Comparison of ENCODE assay signal across 8 mouse cellular contexts in the genomic region with DNA sequence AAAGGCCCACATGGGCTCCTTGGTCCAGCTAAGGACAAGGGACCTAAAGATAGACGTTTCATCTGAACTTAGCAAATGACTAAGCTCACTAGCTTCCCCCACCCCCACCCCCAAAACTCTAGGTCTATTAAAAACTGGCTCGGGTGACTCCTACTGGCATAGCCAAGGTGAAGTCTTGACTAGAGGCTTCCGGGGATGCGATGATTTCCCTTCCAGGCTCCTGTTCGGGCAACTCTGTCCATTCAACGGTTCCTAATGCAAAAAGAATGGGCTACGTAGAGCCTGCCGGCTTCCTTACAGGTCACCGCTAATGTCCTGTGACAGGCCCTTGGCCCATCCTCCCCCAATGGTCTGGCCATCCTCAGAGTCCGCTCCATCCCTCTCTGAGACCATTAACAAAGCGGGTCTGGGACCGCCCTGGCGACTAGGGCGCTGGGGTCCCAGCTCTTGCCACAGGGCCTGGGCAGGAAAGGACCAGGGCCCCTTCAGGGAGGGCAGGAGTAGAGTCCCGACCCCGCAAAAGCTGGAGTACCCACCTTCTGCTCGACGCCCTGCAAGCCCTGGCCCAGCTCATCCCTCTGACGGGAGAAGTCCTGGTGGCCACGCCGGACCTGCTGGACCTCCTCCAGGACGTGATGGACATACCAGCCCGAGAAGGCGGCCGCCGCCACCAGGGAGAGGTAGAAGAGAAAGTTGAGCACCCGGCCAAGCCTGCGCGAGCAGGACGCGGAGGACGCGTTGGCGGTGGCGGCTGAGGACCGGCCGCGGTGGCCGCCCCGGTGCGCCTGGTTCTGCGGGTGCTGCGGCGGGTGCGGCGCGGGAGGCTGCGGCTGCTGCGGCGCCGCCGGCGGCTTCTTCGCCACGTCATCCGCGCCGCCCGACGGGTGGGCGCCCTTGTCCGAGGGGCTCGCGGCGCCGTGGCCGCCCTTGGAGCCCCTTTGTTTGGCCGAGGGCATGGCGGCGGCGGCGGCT. TPM values are rescaled to one million over a fixed set of nuclear protein-coding genes. Genes with fewer than 3 reads are reported as not detected.
A peak's percentile ranks its signal among the peaks of the same experiment; 100 is the strongest.
DNase-seq lines count a peak whose midpoint lies in the region; ATAC-seq and TF ChIP-seq lines count a peak whose summit lies in the region.

No protein-coding gene starts in this region.

- peak; percentile 68 for DNase-seq in adrenal gland, postnatal 25 days
- peak; percentile 57 for DNase-seq in kidney, postnatal 0 days (ENCODE audit: low spot score)
- peak; percentile 76 for DNase-seq in lung, postnatal 10 days
- peak; percentile 93 for DNase-seq in retina, postnatal 1 day

- H3K4me3 ChIP-seq in E14TG2a.4 (replicated peaks; ENCODE audit: low read length) = peak overlapping the region; percentile 89
- H3K4me3 ChIP-seq in embryonic facial prominence, embryonic 13.5 days = peak overlapping the region; percentile 90
- peak overlapping the region; percentile 92 for H3K4me3 ChIP-seq in heart, embryonic 12.5 days
- H3K4me3 ChIP-seq in kidney, postnatal 0 days (replicated peaks; ENCODE audit: low read depth, low read length) = peak overlapping the region; percentile 77

- H3K27ac ChIP-seq in embryonic facial prominence, embryonic 13.5 days = peak overlapping the region; percentile 90
- peak overlapping the region; percentile 91 for H3K27ac ChIP-seq in heart, embryonic 12.5 days (ENCODE audit: poor library complexity, severe bottlenecking)
- H3K27ac ChIP-seq in kidney, postnatal 0 days = peak overlapping the region; percentile 88

- under 1% methylated on average over 71 of the region's 72 CpGs for WGBS in embryonic facial prominence, embryonic 13.5 days
- WGBS in heart, embryonic 12.5 days = under 1% methylated on average over 70 of the region's 72 CpGs
- WGBS in kidney, postnatal 0 days = 4% methylated on average over 59 of the region's 72 CpGs

- H3K9me3 ChIP-seq in E14TG2a.4 (ENCODE audit: low read length) = no peaks in the 10 kb centered on the region
- no peaks in the 10 kb centered on the region for H3K9me3 ChIP-seq in embryonic facial prominence, embryonic 13.5 days
- H3K9me3 ChIP-seq in heart, embryonic 12.5 days (replicated peaks) = no peaks in the 10 kb centered on the region
- H3K9me3 ChIP-seq in kidney, postnatal 0 days (replicated peaks; ENCODE audit: low read length) = no peaks in the 10 kb centered on the region

- peak overlapping the region; percentile 64 for H3K4me2 ChIP-seq in embryonic facial prominence, embryonic 13.5 days
- peak overlapping the region; percentile 80 for H3K4me2 ChIP-seq in heart, embryonic 12.5 days
- peak overlapping the region; percentile 73 for H3K4me2 ChIP-seq in kidney, postnatal 0 days (ENCODE audit: low read length)

- peak overlapping the region; percentile 97 for H3K9ac ChIP-seq in embryonic facial prominence, embryonic 13.5 days
- peak overlapping the region; percentile 93 for H3K9ac ChIP-seq in heart, embryonic 12.5 days
- peak overlapping the region; percentile 90 for H3K9ac ChIP-seq in kidney, postnatal 0 days (ENCODE audit: low read depth, low read length)

- H3K4me1 ChIP-seq in E14TG2a.4 (replicated peaks; ENCODE audit: low read depth, low read length) = peaks cover 71% of the 10 kb centered on the region
- H3K4me1 ChIP-seq in embryonic facial prominence, embryonic 13.5 days = peaks cover 43% of the 10 kb centered on the region
- H3K4me1 ChIP-seq in heart, embryonic 12.5 days (replicated peaks) = peaks cover 57% of the 10 kb centered on the region
- H3K4me1 ChIP-seq in kidney, postnatal 0 days (replicated peaks; ENCODE audit: insufficient read depth, low read length) = peaks cover 14% of the 10 kb centered on the region

- peaks cover 12% of the 10 kb centered on the region for H3K27me3 ChIP-seq in E14TG2a.4 (ENCODE audit: insufficient read depth, low read length)
- H3K27me3 ChIP-seq in embryonic facial prominence, embryonic 13.5 days = no peaks in the 10 kb centered on the region
- H3K27me3 ChIP-seq in heart, embryonic 12.5 days (replicated peaks) = no peaks in the 10 kb centered on the region
- no peaks in the 10 kb centered on the region for H3K27me3 ChIP-seq in kidney, postnatal 0 days (ENCODE audit: insufficient read depth, low read length)

- ATAC-seq in embryonic facial prominence, embryonic 13.5 days (ENCODE audit: insufficient number of reproducible peaks, insufficient read depth, low FRiP score, low TSS enrichment, low read depth) = peak; percentile 15
- peak; percentile 38 for ATAC-seq in heart, embryonic 12.5 days (ENCODE audit: insufficient number of reproducible peaks, low FRiP score)
- ATAC-seq in kidney, postnatal 0 days (replicated peaks; ENCODE audit: low FRiP score, low read depth) = peak; percentile 33
- no peak for ATAC-seq in monocyte, adult 5-6 weeks (replicated peaks; ENCODE audit: insufficient number of reproducible peaks, low FRiP score, low TSS enrichment, poor library complexity, severe bottlenecking)

- H3K36me3 ChIP-seq in E14TG2a.4 (ENCODE audit: insufficient read depth, low read length) = peaks cover 40% of the 10 kb centered on the region
- H3K36me3 ChIP-seq in embryonic facial prominence, embryonic 13.5 days = peaks cover 34% of the 10 kb centered on the region
- H3K36me3 ChIP-seq in heart, embryonic 12.5 days = peaks cover 24% of the 10 kb centered on the region
- H3K36me3 ChIP-seq in kidney, postnatal 0 days (ENCODE audit: insufficient read depth, low read length) = peaks cover 2% of the 10 kb centered on the region; the same call in 1 of the 2 replicates

- no peak for TF ChIP-seq CTCF in E14TG2a.4 (conservative IDR thresholded peaks at IDR 0.05; ENCODE audit: low read length)
- TF ChIP-seq CTCF in kidney, postnatal 0 days (IDR thresholded peaks at IDR 0.05; ENCODE audit: low read depth) = no peak

RNA-seq across cellular contexts. Expression of gene Ckap4, which starts 0.7 kb away (rescaled TPM):
- 47.2 and 49.3 TPM in 2 replicates for total RNA-seq in adrenal gland, postnatal 25 days (2021)
- polyA plus RNA-seq in embryonic facial prominence, embryonic 13.5 days (2015; fragmentation: Nextera tagmentation; extraction: Ambion mirVana) = 96.5 and 96.8 TPM in 2 replicates
- 145 and 154 TPM in 2 replicates for polyA plus RNA-seq in heart, embryonic 12.5 days (2016; fragmentation: Nextera tagmentation; extraction: Ambion mirVana)
- polyA plus RNA-seq in kidney, postnatal 0 days (2015; fragmentation: Nextera tagmentation; extraction: Ambion mirVana) = 75.6 and 77.9 TPM in 2 replicates
- total RNA-seq in monocyte, adult 5-6 weeks (2017) = 11.0 to 16.6 TPM (median 12.2 TPM) in 3 replicates

RNA-seq across cellular contexts. Expression of gene Tcp11l2, which starts 43.2 kb away (rescaled TPM):
- 43.8 and 67.2 TPM in 2 replicates for total RNA-seq in adrenal gland, postnatal 25 days (2021)
- 13.8 and 18.3 TPM in 2 replicates for polyA plus RNA-seq in embryonic facial prominence, embryonic 13.5 days (2015; fragmentation: Nextera tagmentation; extraction: Ambion mirVana)
- polyA plus RNA-seq in heart, embryonic 12.5 days (2016; fragmentation: Nextera tagmentation; extraction: Ambion mirVana) = 29.1 and 32.2 TPM in 2 replicates
- 25.2 and 27.0 TPM in 2 replicates for polyA plus RNA-seq in kidney, postnatal 0 days (2015; fragmentation: Nextera tagmentation; extraction: Ambion mirVana)
- 38.5 to 76.5 TPM (median 57.3 TPM) in 3 replicates for total RNA-seq in monocyte, adult 5-6 weeks (2017)
